Mouse (Mus musculus): ENCODE data around the gene Gm11627. TPM values are rescaled to one million over a fixed set of nuclear protein-coding genes. Genes with fewer than 3 reads are reported as not detected.

Gene Gm11627
- total and polyA plus RNA-seq, 3 experiments = 1.2 to 4.0 (median 1.5) TPM

DNA sequence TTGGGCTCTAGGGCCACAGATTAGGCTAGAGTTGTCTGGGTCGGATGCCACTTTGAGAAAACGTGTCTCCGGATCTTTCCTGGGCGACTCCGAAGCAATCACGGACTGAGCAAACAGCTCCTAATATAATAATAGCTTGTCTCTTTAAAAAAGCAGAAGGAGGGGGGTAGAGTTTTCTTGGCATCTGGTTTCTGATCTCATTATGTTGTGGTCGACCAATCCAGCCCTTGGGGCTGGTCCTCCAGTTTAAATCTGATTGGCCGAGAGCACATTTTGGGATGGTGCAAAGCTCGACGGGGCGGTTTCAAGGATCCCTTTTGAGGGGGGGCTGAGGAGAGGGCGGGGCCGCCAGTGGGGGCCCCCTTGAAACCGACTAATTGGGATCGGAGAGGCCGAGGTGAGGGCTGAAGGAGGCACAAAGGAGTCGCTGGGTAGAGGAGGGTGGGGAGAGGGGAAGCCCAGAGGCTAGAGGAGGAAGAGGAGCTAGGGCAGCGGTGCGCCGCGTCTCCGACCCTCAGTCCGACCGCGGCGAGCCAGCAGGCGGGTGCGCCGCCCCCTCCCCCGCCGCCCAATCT is 24.8 kb upstream of the Gm11627 start, which contains the start of gene Fzd2:
TSS of gene Fzd2 (plus strand) at position 387 of the 575 bp plus-strand sequence.
- peak within 1 kb of the TSS; percentile 71 for H3K4me3 ChIP-seq
- intact Hi-C loops (cut with DNase I) = loop anchor here (1.0 kb wide), 1 partner anchor 48 kb away; the partner anchor contains the start of gene Gpatch8

DNA sequence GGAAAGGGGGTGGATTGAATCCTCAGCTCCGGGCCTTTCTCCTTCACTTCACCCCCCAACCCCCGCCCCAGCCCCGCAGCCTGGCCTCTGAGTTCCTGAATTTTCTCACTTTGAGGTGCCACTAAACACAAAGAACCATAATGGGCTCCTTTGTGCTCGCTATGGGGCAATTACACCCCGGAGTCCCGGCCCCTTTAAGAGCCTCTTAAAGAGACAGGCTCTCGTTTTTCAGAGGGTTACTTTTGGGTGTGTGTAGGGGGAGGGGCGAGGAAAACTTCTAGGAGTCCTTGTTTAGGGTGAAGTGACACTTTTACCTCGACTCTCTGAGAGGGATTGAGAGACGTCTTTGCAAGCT is 24.2 kb upstream of the Gm11627 start:
- intact Hi-C loops (cut with DNase I) = no loop called here

More for the DNA sequence above, 24.8 kb upstream of the Gm11627 start, which contains the start of gene Fzd2:
- Histone ChIP-seq H3K27me3 (ENCODE audit: control insufficient read depth, insufficient read depth, low read length) (peaks cover 8% of the 10 kb centered on the region; the same call in 1 of the 2 replicates), H3K4me1 (ENCODE audit: control insufficient read depth, insufficient read depth, low read length) (peaks cover 2% of the 10 kb centered on the region; the same call in 1 of the 2 replicates), H3K27ac (peak within 1 kb of the TSS; percentile 80), H3K79me2 (replicated peaks; ENCODE audit: control insufficient read depth, insufficient read depth, low read length) (no peaks in the 10 kb centered on the region), H3K36me3 (ENCODE audit: control insufficient read depth, insufficient read depth, low read length) (no peaks in the 10 kb centered on the region), H3K9ac (ENCODE audit: low read depth, low read length) (peak within 1 kb of the TSS; percentile 77)
- DNase-seq = peak; percentile 79 to 88
- WGBS = under 1% methylated on average over 31 of the region's 31 CpGs
- TF ChIP-seq POLR2A (IDR thresholded peaks at IDR 0.05; ENCODE audit: insufficient read depth, low read depth, low read length) (peak; percentile 39; the same call in 1 of the 2 replicates), EP300 (IDR thresholded peaks at IDR 0.05; ENCODE audit: insufficient read depth, low read depth, low read length) (no peak), CTCF (IDR thresholded peaks at IDR 0.05) (no peak)

DNA sequence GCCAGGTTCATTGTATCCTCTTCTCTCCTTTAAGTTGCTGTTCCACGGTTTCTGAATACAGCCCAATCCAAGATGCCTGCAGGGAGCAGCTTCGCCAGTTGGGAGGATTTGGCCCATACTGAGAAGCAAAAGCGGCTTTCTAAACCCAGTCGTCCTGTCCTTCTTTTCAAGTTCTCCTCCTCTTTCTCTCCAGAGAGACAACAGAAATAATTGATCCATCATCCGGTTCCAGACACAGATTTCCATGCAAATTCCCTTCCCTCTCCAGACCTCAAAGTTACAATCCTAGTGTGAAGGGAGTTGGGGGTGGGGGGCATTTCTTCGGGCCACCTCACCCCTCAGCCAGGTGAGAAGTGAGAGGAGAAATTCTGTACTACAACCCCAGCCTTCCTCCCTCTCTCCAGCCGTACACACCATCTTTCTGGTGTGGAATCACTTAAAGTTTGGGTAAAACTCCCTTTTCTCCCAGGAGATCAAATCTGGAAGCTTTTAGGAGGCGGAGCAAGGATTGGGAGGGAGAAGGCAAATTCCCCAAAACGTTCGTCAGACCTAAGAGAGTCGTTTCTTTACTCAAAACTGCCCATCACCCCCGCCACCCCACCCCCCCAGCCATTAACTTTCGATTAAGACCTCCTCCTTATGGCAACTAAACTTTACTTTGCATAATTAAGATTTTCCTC is 23.7 kb upstream of the Gm11627 start:
- Histone ChIP-seq H3K4me1 (ENCODE audit: control insufficient read depth, insufficient read depth, low read length) (peaks cover 2% of the 10 kb centered on the region; the same call in 1 of the 2 replicates), H3K27me3 (ENCODE audit: control insufficient read depth, insufficient read depth, low read length) (peaks cover 8% of the 10 kb centered on the region; the same call in 1 of the 2 replicates), H3K79me2 (replicated peaks; ENCODE audit: control insufficient read depth, insufficient read depth, low read length) (no peaks in the 10 kb centered on the region), H3K4me3 (peak overlapping the region; percentile 71), H3K27ac (peak overlapping the region; percentile 80), H3K36me3 (ENCODE audit: control insufficient read depth, insufficient read depth, low read length) (no peaks in the 10 kb centered on the region), H3K9ac (ENCODE audit: low read depth, low read length) (peak overlapping the region; percentile 39)
- no peak for TF ChIP-seq POLR2A (IDR thresholded peaks at IDR 0.05; ENCODE audit: insufficient read depth, low read depth, low read length)
- no peak for TF ChIP-seq EP300 (IDR thresholded peaks at IDR 0.05; ENCODE audit: insufficient read depth, low read depth, low read length)
- no peak for TF ChIP-seq CTCF (IDR thresholded peaks at IDR 0.05)
- intact Hi-C loops (cut with DNase I) = no loop called here
- WGBS = 10% methylated on average over 13 of the region's 13 CpGs
- peak; percentile 29 to 35 for DNase-seq

More for the DNA sequence above, 24.2 kb upstream of the Gm11627 start:
- no peaks in the 10 kb centered on the region for H3K79me2 ChIP-seq (replicated peaks; ENCODE audit: control insufficient read depth, insufficient read depth, low read length)
- 2% methylated on average over 10 of the region's 10 CpGs for WGBS
- peaks cover 8% of the 10 kb centered on the region; the same call in 1 of the 2 replicates for H3K27me3 ChIP-seq (ENCODE audit: control insufficient read depth, insufficient read depth, low read length)
- TF ChIP-seq EP300 (IDR thresholded peaks at IDR 0.05; ENCODE audit: insufficient read depth, low read depth, low read length) = no peak
- TF ChIP-seq POLR2A (IDR thresholded peaks at IDR 0.05; ENCODE audit: insufficient read depth, low read depth, low read length) = no peak
- no peak for TF ChIP-seq CTCF (IDR thresholded peaks at IDR 0.05)
- no peaks in the 10 kb centered on the region for H3K36me3 ChIP-seq (ENCODE audit: control insufficient read depth, insufficient read depth, low read length)
- H3K27ac ChIP-seq = peak overlapping the region; percentile 80
- H3K4me1 ChIP-seq (ENCODE audit: control insufficient read depth, insufficient read depth, low read length) = peaks cover 2% of the 10 kb centered on the region; the same call in 1 of the 2 replicates
- peak overlapping the region; percentile 77 for H3K9ac ChIP-seq (ENCODE audit: low read depth, low read length)
- peak overlapping the region; percentile 71 for H3K4me3 ChIP-seq
- DNase-seq = peak; percentile 47 to 64

DNA sequence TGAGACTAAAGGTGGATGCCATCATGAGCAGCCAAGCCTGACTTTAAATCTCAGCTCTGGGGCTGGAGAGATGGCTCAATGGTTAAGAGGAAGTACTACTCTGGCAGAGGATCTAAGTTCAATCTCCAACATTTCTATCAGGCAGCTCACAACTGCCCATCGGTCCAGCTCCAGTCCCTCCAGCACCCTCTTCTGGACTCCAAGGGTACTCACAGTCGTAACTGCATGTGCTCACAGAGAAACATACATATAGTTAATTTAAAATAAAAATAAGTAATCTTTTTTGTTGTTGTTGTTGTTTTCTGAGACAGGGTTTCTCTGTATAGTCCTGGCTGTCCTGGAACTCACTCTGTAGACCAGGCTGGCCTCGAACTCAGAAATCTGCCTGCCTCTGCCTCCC is 20.7 kb upstream of the Gm11627 start:
- no peak for DNase-seq
- H3K79me2 ChIP-seq (replicated peaks; ENCODE audit: control insufficient read depth, insufficient read depth, low read length) = no peaks in the 10 kb centered on the region
- no peaks in the 10 kb centered on the region for H3K4me1 ChIP-seq (ENCODE audit: control insufficient read depth, insufficient read depth, low read length)
- H3K36me3 ChIP-seq (ENCODE audit: control insufficient read depth, insufficient read depth, low read length) = no peaks in the 10 kb centered on the region
- intact Hi-C loops (cut with DNase I) = no loop called here
- H3K4me3 ChIP-seq = no peak overlapping the region
- 79% methylated on average over 3 of the region's 3 CpGs for whole genome bisulfite sequencing
- H3K9ac ChIP-seq (ENCODE audit: low read depth, low read length) = no peak overlapping the region
- H3K27me3 ChIP-seq (ENCODE audit: control insufficient read depth, insufficient read depth, low read length) = 0 out of 2 replicates have a peak, but pooled peaks cover 2% of the 10 kb centered on the region
- peak; percentile 35 for TF ChIP-seq CTCF (IDR thresholded peaks at IDR 0.05)
- no peak for TF ChIP-seq EP300 (IDR thresholded peaks at IDR 0.05; ENCODE audit: insufficient read depth, low read depth, low read length)
- H3K27ac ChIP-seq = no peak overlapping the region

DNA sequence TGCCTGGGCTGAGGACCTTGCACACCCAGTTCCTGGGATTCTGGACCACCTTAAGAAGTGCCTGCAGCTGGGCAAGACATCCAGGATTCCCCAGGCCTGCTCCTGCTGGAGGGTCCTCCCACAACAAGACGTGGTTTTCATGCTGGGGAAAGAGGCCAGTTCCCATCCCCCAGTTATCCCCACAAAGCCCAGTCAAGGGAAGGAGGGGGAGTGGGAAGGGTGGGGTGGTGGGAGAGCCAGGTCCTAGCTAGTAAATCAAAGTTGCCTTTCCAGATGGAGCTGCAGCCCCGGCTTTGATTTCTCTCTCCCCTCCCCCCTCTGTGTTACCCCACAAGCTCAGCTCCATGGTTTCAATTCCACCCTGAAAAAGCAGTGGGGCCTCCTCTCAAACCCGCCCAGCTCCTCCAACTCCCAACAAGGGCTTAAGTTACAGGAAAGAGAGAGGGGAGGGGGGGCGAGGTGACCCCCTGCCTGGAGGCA is 16.1 kb upstream of the Gm11627 start:
- DNase-seq = no peak
- 41% methylated on average over 3 of the region's 4 CpGs for WGBS
- Histone ChIP-seq H3K36me3 (ENCODE audit: control insufficient read depth, insufficient read depth, low read length) (no peaks in the 10 kb centered on the region), H3K27me3 (ENCODE audit: control insufficient read depth, insufficient read depth, low read length) (0 out of 2 replicates have a peak, but pooled peaks cover 1% of the 10 kb centered on the region), H3K4me3 (no peak overlapping the region), H3K79me2 (replicated peaks; ENCODE audit: control insufficient read depth, insufficient read depth, low read length) (no peaks in the 10 kb centered on the region), H3K27ac (no peak overlapping the region), H3K4me1 (ENCODE audit: control insufficient read depth, insufficient read depth, low read length) (no peaks in the 10 kb centered on the region), H3K9ac (ENCODE audit: low read depth, low read length) (no peak overlapping the region)
- intact Hi-C loops (cut with DNase I) = no loop called here
- no peak for TF ChIP-seq POLR2A (IDR thresholded peaks at IDR 0.05; ENCODE audit: insufficient read depth, low read depth, low read length)
- no peak for TF ChIP-seq CTCF (IDR thresholded peaks at IDR 0.05)
- TF ChIP-seq EP300 (IDR thresholded peaks at IDR 0.05; ENCODE audit: insufficient read depth, low read depth, low read length) = no peak

All from heart, adult 2 months (tissue).